Mouse (Mus musculus): ENCODE results near the gene Snx9. TPM values are rescaled to one million over a fixed set of nuclear protein-coding genes. Genes with fewer than 3 reads are reported as not detected.

Gene Snx9
- total and polyA plus RNA-seq, 2 experiments: 19.7 to 30.5 TPM

DNA sequence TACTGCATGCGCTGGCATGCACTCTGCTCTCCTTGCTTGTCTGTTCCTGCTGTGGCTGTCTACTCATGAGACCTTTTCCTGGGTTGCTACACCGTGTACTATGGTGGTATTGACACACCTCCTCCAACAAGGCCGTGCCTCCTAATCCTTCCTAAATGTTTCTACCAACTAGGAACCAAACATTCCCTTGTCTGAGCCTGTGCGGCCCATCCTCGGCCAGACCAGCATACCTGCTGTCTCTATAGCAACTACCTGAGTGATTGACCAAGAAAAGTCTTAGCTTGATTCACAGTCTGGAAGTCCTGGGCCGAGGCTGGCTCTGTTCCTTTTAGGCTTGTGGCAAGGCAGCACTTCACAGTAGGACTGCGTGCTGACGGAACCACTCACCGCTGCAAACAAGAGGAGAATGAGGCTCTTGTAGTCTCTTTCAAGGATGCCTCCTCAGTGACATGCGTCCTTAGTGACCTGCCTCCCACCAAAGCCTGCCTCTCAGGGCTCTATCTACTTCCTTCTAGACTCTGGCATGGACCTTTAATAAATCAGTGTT, 36.6 kb downstream of the Snx9 start:
- no peak overlapping the region for H3K27ac ChIP-seq (replicated peaks; ENCODE audit: insufficient read depth, low read depth, low read length)
- no peak overlapping the region for H3K4me3 ChIP-seq (ENCODE audit: insufficient read depth, low read depth, low read length)
- peaks cover 27% of the 10 kb centered on the region for H3K79me2 ChIP-seq (ENCODE audit: control insufficient read depth, insufficient read depth, low read length)
- H3K36me3 ChIP-seq (ENCODE audit: control insufficient read depth, insufficient read depth, low read length): no peaks in the 10 kb centered on the region
- no peak for DNase-seq (ENCODE audit: extremely low read depth, low read depth, low spot score)
- no peaks in the 10 kb centered on the region for H3K4me1 ChIP-seq (ENCODE audit: control insufficient read depth, insufficient read depth, low read length)
- no peak for TF ChIP-seq POLR2A (IDR thresholded peaks at IDR 0.05; ENCODE audit: extremely low read depth, insufficient read depth, low read length)
- no peak for TF ChIP-seq CTCF (IDR thresholded peaks at IDR 0.05; ENCODE audit: low read depth, low read length)
- H3K27me3 ChIP-seq (ENCODE audit: control insufficient read depth, insufficient read depth, low read length): no peaks in the 10 kb centered on the region
- no peak overlapping the region for H3K9ac ChIP-seq (ENCODE audit: low read depth, low read length)
- 88% methylated on average over 10 of the region's 10 CpGs for WGBS

DNA sequence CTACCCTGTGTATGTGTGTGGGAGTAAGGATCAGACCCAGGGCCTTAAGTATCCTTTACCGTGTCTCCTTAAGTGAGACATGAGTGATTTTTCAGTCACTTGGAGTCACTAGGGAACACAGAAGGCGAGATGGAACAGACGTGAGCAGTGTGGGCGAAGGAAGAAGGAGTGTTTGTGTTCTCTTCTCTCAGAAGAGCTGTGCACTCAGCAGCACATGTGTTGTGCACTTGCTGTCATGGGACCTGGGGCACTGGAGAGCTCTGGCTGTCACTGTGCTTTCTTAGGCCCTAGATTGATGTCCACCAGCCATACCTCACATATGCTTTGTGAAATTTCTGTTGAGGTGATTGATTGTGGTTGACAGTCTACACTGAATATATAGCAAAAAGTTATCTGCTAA, 37.7 kb downstream of the Snx9 start:
- DNase-seq (ENCODE audit: extremely low read depth, low read depth, low spot score): no peak
- peaks cover 27% of the 10 kb centered on the region for H3K79me2 ChIP-seq (ENCODE audit: control insufficient read depth, insufficient read depth, low read length)
- no peaks in the 10 kb centered on the region for H3K4me1 ChIP-seq (ENCODE audit: control insufficient read depth, insufficient read depth, low read length)
- no peaks in the 10 kb centered on the region for H3K27me3 ChIP-seq (ENCODE audit: control insufficient read depth, insufficient read depth, low read length)
- H3K4me3 ChIP-seq (ENCODE audit: insufficient read depth, low read depth, low read length): no peak overlapping the region
- 93% methylated on average over 4 of the region's 4 CpGs for WGBS
- H3K9ac ChIP-seq (ENCODE audit: low read depth, low read length): no peak overlapping the region
- no peaks in the 10 kb centered on the region for H3K36me3 ChIP-seq (ENCODE audit: control insufficient read depth, insufficient read depth, low read length)
- no peak overlapping the region for H3K27ac ChIP-seq (replicated peaks; ENCODE audit: insufficient read depth, low read depth, low read length)
- TF ChIP-seq CTCF (IDR thresholded peaks at IDR 0.05; ENCODE audit: low read depth, low read length) (no peak), POLR2A (IDR thresholded peaks at IDR 0.05; ENCODE audit: extremely low read depth, insufficient read depth, low read length) (no peak)

DNA sequence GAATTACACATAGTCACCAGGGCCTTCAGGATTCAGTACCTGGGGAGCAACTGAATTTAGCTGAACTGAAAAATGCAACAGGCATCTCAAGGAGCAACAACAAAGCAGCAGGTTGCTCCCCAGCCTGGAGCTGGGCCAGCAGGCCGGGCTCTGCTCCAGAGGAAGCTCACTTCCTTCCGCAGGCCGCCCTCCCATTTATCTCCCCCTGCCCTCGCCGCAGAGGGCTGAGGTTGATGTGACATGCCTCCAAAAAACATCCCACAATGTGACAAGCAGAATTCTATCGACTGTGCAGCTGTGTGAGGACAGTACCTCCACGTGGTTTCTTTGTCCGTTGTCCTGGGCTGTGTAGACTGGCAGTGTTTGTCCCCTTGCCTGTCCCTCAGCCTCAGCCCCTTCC, 44.3 kb downstream of the Snx9 start:
- TF ChIP-seq POLR2A (IDR thresholded peaks at IDR 0.05; ENCODE audit: extremely low read depth, insufficient read depth, low read length) (no peak), CTCF (IDR thresholded peaks at IDR 0.05; ENCODE audit: low read depth, low read length) (no peak)
- 42% methylated on average over 8 of the region's 8 CpGs for WGBS

DNA sequence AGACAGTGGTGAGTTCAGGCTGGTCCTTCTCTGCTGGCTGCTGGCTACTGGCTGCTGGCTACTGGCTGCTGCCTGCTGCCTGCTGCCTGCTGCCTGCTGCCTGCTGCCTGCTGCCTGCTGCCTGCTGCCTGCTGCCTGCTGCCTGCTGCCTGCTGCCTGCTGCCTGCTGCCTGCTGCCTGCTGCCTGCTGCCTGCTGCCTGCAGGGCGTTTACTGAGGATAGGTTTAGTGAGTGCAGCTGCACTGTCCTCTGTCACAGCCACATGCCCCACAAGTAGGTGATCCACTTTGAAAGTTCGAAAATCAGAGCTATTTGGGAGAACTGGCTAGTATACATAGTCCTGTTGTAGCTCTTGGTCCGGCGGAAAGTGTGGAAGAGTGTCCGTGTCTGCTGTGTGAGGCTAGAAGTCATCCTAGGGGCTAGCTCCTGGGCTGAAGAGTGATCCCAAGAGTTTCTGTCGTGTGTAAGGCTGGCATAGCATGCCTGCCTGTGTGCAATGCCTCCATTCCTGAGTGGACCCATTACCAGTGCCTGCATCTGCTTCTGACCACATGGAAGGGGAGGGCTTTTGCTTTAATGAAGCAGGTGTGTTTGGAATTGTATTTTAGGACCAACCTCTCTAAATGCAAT, 45.2 kb downstream of the Snx9 start:
- Histone ChIP-seq H3K4me3 (ENCODE audit: insufficient read depth, low read depth, low read length) (no peak overlapping the region), H3K27ac (replicated peaks; ENCODE audit: insufficient read depth, low read depth, low read length) (no peak overlapping the region), H3K4me1 (ENCODE audit: control insufficient read depth, insufficient read depth, low read length) (peaks cover 4% of the 10 kb centered on the region; the same call in 1 of the 2 replicates), H3K79me2 (ENCODE audit: control insufficient read depth, insufficient read depth, low read length) (no peaks in the 10 kb centered on the region), H3K9ac (ENCODE audit: low read depth, low read length) (peak overlapping the region; percentile 11; the same call in 1 of the 2 replicates), H3K27me3 (ENCODE audit: control insufficient read depth, insufficient read depth, low read length) (no peaks in the 10 kb centered on the region), H3K36me3 (ENCODE audit: control insufficient read depth, insufficient read depth, low read length) (no peaks in the 10 kb centered on the region; the same call in 1 of the 2 replicates)
- DNase-seq (ENCODE audit: extremely low read depth, low read depth, low spot score): no peak
- WGBS: 83% methylated on average over 6 of the region's 6 CpGs
- TF ChIP-seq CTCF (IDR thresholded peaks at IDR 0.05; ENCODE audit: low read depth, low read length): no peak

More for the DNA sequence above, 44.3 kb downstream of the Snx9 start:
- Histone ChIP-seq H3K9ac (ENCODE audit: low read depth, low read length) (no peak overlapping the region), H3K4me1 (ENCODE audit: control insufficient read depth, insufficient read depth, low read length) (peaks cover 4% of the 10 kb centered on the region; the same call in 1 of the 2 replicates), H3K4me3 (ENCODE audit: insufficient read depth, low read depth, low read length) (no peak overlapping the region), H3K27me3 (ENCODE audit: control insufficient read depth, insufficient read depth, low read length) (no peaks in the 10 kb centered on the region), H3K79me2 (ENCODE audit: control insufficient read depth, insufficient read depth, low read length) (no peaks in the 10 kb centered on the region), H3K36me3 (ENCODE audit: control insufficient read depth, insufficient read depth, low read length) (no peaks in the 10 kb centered on the region), H3K27ac (replicated peaks; ENCODE audit: insufficient read depth, low read depth, low read length) (no peak overlapping the region)
- DNase-seq (ENCODE audit: extremely low read depth, low read depth, low spot score): no peak

DNA sequence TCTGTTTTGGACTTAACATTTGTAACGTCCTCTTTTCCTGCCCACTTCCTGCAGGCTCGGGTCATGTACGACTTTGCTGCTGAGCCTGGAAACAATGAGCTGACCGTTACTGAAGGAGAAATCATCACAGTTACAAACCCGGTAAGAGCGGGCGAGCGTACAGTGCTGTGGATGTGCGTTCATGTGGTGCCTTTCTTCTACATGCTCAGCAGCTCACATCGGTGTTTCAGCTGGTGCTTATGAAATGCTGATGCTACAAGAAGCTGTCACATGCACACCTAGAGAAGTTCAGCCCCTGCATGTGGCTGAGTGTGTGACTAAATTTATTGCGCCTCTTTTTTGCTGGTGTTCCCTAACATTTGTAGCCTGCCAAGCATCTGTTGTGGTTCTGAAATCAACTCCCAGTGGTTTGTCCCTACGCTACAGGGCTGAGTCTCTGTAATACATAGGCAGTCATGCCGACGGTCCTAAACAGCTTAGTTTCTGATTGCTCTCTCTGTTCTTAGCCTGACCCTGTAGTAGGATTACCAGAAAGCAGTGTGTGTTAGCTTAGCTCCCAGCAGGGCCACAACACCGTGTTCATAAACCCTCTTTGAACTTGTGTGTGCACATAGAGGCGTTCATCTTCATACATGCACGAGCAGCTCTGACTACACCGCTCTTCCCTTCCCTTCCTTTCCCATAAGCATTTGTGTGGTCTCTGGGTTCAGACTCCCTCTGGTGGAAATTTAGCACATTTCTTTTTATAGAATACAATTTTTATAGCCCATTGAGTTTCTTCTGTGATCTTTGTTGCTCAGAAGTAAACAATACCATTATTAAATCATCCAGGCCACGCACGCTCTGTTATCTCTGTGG, 46.0 kb downstream of the Snx9 start:
- 64% methylated on average over 20 of the region's 20 CpGs for WGBS
- H3K27me3 ChIP-seq (ENCODE audit: control insufficient read depth, insufficient read depth, low read length): no peaks in the 10 kb centered on the region
- TF ChIP-seq POLR2A (IDR thresholded peaks at IDR 0.05; ENCODE audit: extremely low read depth, insufficient read depth, low read length) (no peak), CTCF (IDR thresholded peaks at IDR 0.05; ENCODE audit: low read depth, low read length) (peak; percentile 14; the same call in 1 of the 2 replicates)
- H3K9ac ChIP-seq (ENCODE audit: low read depth, low read length): no peak overlapping the region
- DNase-seq (ENCODE audit: extremely low read depth, low read depth, low spot score): peak; percentile 45
- H3K27ac ChIP-seq (replicated peaks; ENCODE audit: insufficient read depth, low read depth, low read length): no peak overlapping the region
- no peaks in the 10 kb centered on the region; the same call in 1 of the 2 replicates for H3K36me3 ChIP-seq (ENCODE audit: control insufficient read depth, insufficient read depth, low read length)
- H3K4me1 ChIP-seq (ENCODE audit: control insufficient read depth, insufficient read depth, low read length): peaks cover 4% of the 10 kb centered on the region; the same call in 1 of the 2 replicates
- no peak overlapping the region for H3K4me3 ChIP-seq (ENCODE audit: insufficient read depth, low read depth, low read length)
- no peaks in the 10 kb centered on the region for H3K79me2 ChIP-seq (ENCODE audit: control insufficient read depth, insufficient read depth, low read length)
